Mouse (Mus musculus) retina, postnatal 1 day (tissue): Measurements from ENCODE around the gene Tulp1.
"Not testable (repeated sequence)": the region's sequence is repeated elsewhere in the genome, so short reads cannot be mapped to it uniquely, and the experiment has no call there.

ENCODE experiments used
- DNase-seq: peaks from one replicate; pipeline ENCODE4 v3.0.0-alpha.2; 2012

Tulp1 gene

GRCm38 (mm10) chr17:28332915-28333546 is 32.0 kb downstream of the Tulp1 start:
- DNase-seq, result peak; percentile 81

- no peak for DNase-seq
Measured at GRCm38 (mm10) chr17:28332113-28332914, 32.7 kb downstream of the Tulp1 start.

GRCm38 (mm10) chr17:28331241-28332112 is 33.5 kb downstream of the Tulp1 start:
- DNase-seq, result no peak

- DNase-seq, result not testable (repeated sequence)
Measured at GRCm38 (mm10) chr17:28330590-28330989, 34.4 kb downstream of the Tulp1 start.

GRCm38 (mm10) chr17:28330232-28330546 is 34.8 kb downstream of the Tulp1 start:
- no peak for DNase-seq

GRCm38 (mm10) chr17:28329503-28330231 is 35.4 kb downstream of the Tulp1 start:
- DNase-seq, result no peak

- DNase-seq, result no peak
Measured at GRCm38 (mm10) chr17:28328946-28329345, 36.1 kb downstream of the Tulp1 start.

GRCm38 (mm10) chr17:28328366-28328928 is 36.6 kb downstream of the Tulp1 start, which contains the start of gene Rpl10a:
Gene Rpl10a (plus strand): TSS chr17:28328471.
- DNase-seq, result peak; percentile 97

- DNase-seq, result no peak
Measured at GRCm38 (mm10) chr17:28327673-28328325, 37.2 kb downstream of the Tulp1 start.

- no peak for DNase-seq
Measured at GRCm38 (mm10) chr17:28326951-28327350, 38.1 kb downstream of the Tulp1 start.

GRCm38 (mm10) chr17:28325751-28326150 is 39.3 kb downstream of the Tulp1 start:
- DNase-seq, result no peak

GRCm38 (mm10) chr17:28324416-28324815 is 40.6 kb downstream of the Tulp1 start:
- not testable (repeated sequence) for DNase-seq

GRCm38 (mm10) chr17:28323786-28324185 is 41.2 kb downstream of the Tulp1 start:
- DNase-seq, result no peak

- no peak for DNase-seq
Measured at GRCm38 (mm10) chr17:28321700-28322099, 43.3 kb downstream of the Tulp1 start.

GRCm38 (mm10) chr17:28317725-28318124 is 47.3 kb downstream of the Tulp1 start:
- no peak for DNase-seq

GRCm38 (mm10) chr17:28317091-28317490 is 47.9 kb downstream of the Tulp1 start:
- peak; percentile 14 for DNase-seq

- no peak for DNase-seq
Measured at GRCm38 (mm10) chr17:28316476-28316875, 48.5 kb downstream of the Tulp1 start.

GRCm38 (mm10) chr17:28315611-28316160 is 49.3 kb downstream of the Tulp1 start:
- peak; percentile 32 for DNase-seq

GRCm38 (mm10) chr17:28313880-28314225 is 51.2 kb downstream of the Tulp1 start:
- DNase-seq, result no peak

GRCm38 (mm10) chr17:28313212-28313879 is 51.7 kb downstream of the Tulp1 start, which contains the start of gene Fance:
Gene Fance (plus strand): TSS chr17:28313519.
- peak; percentile 100 for DNase-seq
